Mouse (Mus musculus): ENCODE measurements around the gene Klk1b1. TPM values are rescaled to one million over a fixed set of nuclear protein-coding genes. Genes with fewer than 3 reads are reported as not detected.
"Not testable (repeated sequence)": the region's sequence is repeated elsewhere in the genome, so short reads cannot be mapped to it uniquely, and the experiment has no call there.

The Klk1b1 gene
- total RNA-seq, 2 experiments from 2014 or later = not detected

DNA sequence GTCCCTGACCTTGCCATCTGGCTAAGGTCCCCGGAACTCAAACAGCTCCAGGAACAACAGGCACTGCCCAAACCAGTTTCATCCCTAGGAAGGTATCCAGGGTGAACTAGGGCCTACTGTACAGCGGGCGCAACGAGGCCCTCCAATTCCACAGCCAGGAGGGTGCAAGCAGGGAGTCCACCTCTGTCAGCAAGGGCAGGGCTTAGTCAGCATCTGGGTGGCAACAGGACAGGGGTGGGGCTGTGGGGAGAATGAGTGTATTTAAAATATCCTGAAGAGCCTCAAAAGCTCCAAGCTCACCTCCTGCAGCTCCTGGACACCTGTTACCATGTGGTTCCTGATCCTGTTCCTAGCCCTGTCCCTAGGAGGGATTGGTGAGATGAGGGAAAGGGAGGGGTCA, 29.0 kb downstream of the Klk1b1 start, which contains the start of gene Klk1b11:
Klk1b11 (plus strand) TSS at position 301 of the 400 bp plus-strand sequence.
- intact Hi-C loops (cut with DNase I); DNase-seq: not testable (repeated sequence)

DNA sequence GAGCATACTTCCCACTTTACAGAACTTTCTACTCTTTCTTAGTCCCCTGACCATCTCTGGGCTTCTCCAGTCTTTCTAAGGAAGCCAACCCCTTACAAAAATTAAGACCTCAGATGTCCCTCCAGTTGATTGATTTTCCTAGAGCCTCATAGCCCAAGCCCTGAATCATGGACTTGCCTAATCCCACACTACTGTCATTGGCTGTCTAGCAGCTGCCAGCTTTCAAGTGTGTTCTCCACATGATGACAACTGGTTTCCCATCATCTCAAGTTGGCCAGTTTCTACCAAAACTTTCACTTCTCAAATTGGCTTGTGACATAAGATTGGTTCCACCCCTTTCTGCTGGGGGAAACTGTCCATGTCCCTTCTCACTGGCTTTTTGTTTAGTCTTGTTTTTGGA, 38.3 kb downstream of the Klk1b1 start:
- no peak for DNase-seq
- intact Hi-C loops (cut with DNase I) = no loop called here

DNA sequence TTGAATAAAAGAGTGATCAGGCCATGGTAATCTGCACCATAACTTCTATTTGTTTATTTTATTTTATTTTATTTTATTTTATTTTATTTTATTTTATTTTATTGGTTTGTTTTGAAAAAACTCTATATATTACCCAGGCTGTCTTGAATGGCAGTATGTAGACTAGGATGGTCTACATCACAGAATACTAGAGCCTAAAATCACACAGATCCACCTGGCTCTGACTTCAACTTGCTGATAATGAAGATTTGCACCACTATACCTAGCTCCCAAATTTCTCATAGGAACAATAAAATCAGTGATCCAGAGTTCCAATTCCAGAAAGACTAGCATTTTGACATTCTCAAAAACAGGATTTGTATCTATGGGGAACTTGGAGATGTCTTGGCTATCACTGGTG, 45.3 kb downstream of the Klk1b1 start, which contains the start of gene Klk1b26:
Klk1b26 (plus strand) TSS at position 301 of the 400 bp plus-strand sequence.
- DNase-seq; intact Hi-C loops (cut with DNase I): not testable (repeated sequence)

DNA sequence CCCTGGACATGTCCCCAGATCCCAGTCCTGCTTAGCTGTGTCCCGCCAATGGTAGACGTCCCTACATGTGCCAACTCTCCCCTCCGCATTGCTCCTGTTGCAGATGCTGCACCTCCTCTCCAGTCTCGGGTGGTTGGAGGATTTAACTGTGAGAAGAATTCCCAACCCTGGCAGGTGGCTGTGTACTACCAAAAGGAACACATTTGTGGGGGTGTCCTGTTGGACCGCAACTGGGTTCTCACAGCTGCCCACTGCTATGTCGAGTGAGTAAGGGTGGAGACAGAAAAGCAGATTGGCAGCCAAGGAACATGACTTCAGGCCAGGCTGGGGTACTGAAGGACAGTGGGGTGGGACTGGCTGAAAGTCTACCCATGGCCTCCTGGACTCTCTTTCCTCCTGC, 48.1 kb downstream of the Klk1b1 start:
- DNase-seq; intact Hi-C loops (cut with DNase I): not testable (repeated sequence)

DNA sequence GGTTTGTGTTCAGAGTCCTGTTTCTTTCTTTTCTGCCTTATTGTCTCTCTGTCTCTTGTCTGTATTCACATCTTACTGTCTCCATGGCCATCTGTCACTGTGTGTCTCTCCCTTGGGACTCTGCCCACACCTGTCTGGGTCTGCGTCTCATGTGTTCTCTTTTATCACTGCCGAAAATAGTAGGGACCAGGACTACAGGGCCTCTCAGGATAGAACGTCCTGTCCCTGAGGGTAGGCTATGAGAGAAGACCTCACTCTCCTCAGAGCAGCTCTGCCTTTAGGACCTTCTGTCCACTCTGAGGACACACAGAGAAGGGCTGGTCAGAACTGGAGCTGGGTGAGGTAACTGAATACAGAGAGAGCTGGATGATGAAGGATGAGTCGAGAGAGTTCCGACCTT, 48.5 kb downstream of the Klk1b1 start:
- DNase-seq = no peak
- intact Hi-C loops (cut with DNase I) = no loop called here

Other genes starting within 250 kb of the Klk1b1 start
- gene Klk12, start 197.9 kb upstream of the Klk1b1 start, total RNA-seq (2021) = not detected
- not detected for gene Klk11, start 192.1 kb upstream of the Klk1b1 start, total RNA-seq (2021)
- gene Klk10, start 185.7 kb upstream of the Klk1b1 start, total RNA-seq (2021) = not detected
- not detected for gene Klk9, start 174.9 kb upstream of the Klk1b1 start, total RNA-seq (2021)
- gene Klk8, start 169.2 kb upstream of the Klk1b1 start, total RNA-seq (2021) = 10 to 100 TPM; 13.5 to 16.7 TPM
- under 1 TPM in 1 of 2 experiments, not detected in 1; 0.36 TPM for gene Klk7, start 155.5 kb upstream of the Klk1b1 start, total RNA-seq (2021)
- gene Klk6, start 142.3 kb upstream of the Klk1b1 start, total RNA-seq (2021) = not detected
- gene Klk5, start 124.8 kb upstream of the Klk1b1 start, total RNA-seq (2021) = not detected
- not detected for gene Klk4, start 85.6 kb upstream of the Klk1b1 start, total RNA-seq (2021)
- gene Klk15, start 33.0 kb upstream of the Klk1b1 start, total RNA-seq (2021) = not detected
- gene Klk1b8, start 16.1 kb upstream of the Klk1b1 start, total RNA-seq (2021) = not detected
- gene Klk1b9, start 9.3 kb downstream of the Klk1b1 start, total RNA-seq (2021) = not detected
- not detected for gene Klk1b11, start 29.1 kb downstream of the Klk1b1 start, total RNA-seq (2021)
- not detected for gene Klk1b26, start 45.4 kb downstream of the Klk1b1 start, total RNA-seq (2021)
- not detected for gene Klk1b27, start 85.5 kb downstream of the Klk1b1 start, total RNA-seq (2021)
- gene Klk1b21, start 135.6 kb downstream of the Klk1b1 start, total RNA-seq (2021) = not detected
- not detected for gene Klk1b22, start 145.9 kb downstream of the Klk1b1 start, total RNA-seq (2021)
- gene Klk1b16, start 170.0 kb downstream of the Klk1b1 start, total RNA-seq (2021) = not detected
- gene Klk1b24, start 221.5 kb downstream of the Klk1b1 start, total RNA-seq (2021) = not detected
- gene Klk1b3, start 231.4 kb downstream of the Klk1b1 start, total RNA-seq (2021) = not detected
- gene Klk1b4, start 240.7 kb downstream of the Klk1b1 start, total RNA-seq (2021) = not detected
- gene Klk1b5, start 249.2 kb downstream of the Klk1b1 start, total RNA-seq (2021) = not detected